Mouse (Mus musculus) heart, adult 18-20 months (tissue): ENCODE data around the gene Kiss1r. TPM values are rescaled to one million over a fixed set of nuclear protein-coding genes. Genes with fewer than 3 reads are reported as not detected.

ENCODE experiments used
- DNase-seq, 2 experiments: peaks; one replicate each; pipeline ENCODE4 v3.0.0; 2021 to 2022; ENCODE audit warnings: mixed read lengths in 1 of 2
- total RNA-seq, 2 experiments: library from RNA; stranded (reverse); gene quantifications; 2 replicates each; pipeline ENCODE4 v1.2.3; 2021

Kiss1r gene
- total RNA-seq, 2 experiments from 2014 or later = 0.17 to 0.46 TPM

GRCm38 (mm10) chr10:79971183-79971497, 54.4 kb downstream of the Kiss1r start:
- DNase-seq = no peak

Other genes starting within 250 kb of the Kiss1r start
- gene Tpgs1, start 247.6 kb upstream of the Kiss1r start, total RNA-seq = 10 to 100 TPM; 15.5 to 18.0 TPM
- 100 to 1,000 TPM; 213 to 227 TPM for gene Cdc34, start 234.8 kb upstream of the Kiss1r start, total RNA-seq
- gene Gzmm, start 228.0 kb upstream of the Kiss1r start, total RNA-seq = 1 to 10 TPM; 7.2 to 7.9 TPM
- 1,000 to 10,000 TPM; 1,459 to 1,479 TPM for gene Bsg, start 212.5 kb upstream of the Kiss1r start, total RNA-seq
- 10 to 100 TPM; 14.8 to 15.1 TPM for gene Hcn2, start 200.3 kb upstream of the Kiss1r start, total RNA-seq
- 10 to 100 TPM; 46.3 to 49.5 TPM for gene Polrmt, start 170.4 kb upstream of the Kiss1r start, total RNA-seq
- gene Fgf22, start 161.9 kb upstream of the Kiss1r start, total RNA-seq = not detected
- gene Rnf126, start 150.0 kb upstream of the Kiss1r start, total RNA-seq = 10 to 100 TPM; 22.0 to 23.1 TPM
- 1 to 10 TPM; 3.5 to 4.5 TPM for gene Fstl3, start 139.7 kb upstream of the Kiss1r start, total RNA-seq
- not detected for gene Prss57, start 126.0 kb upstream of the Kiss1r start, total RNA-seq
- gene Palm, start 123.4 kb upstream of the Kiss1r start, total RNA-seq = 10 to 100 TPM; 44.3 to 45.7 TPM
- gene Misp, start 96.0 kb upstream of the Kiss1r start, total RNA-seq = under 1 TPM; 0.42 to 0.67 TPM
- 10 to 100 TPM; 35.8 to 39.9 TPM for gene Ptbp1, start 62.5 kb upstream of the Kiss1r start, total RNA-seq
- gene Prtn3, start 42.5 kb upstream of the Kiss1r start, total RNA-seq = not detected
- gene Plppr3, start 42.3 kb upstream of the Kiss1r start, total RNA-seq = under 1 TPM; 0.12 to 0.18 TPM
- gene Elane, start 30.7 kb upstream of the Kiss1r start, total RNA-seq = not detected
- gene Cfd, start 26.1 kb upstream of the Kiss1r start, total RNA-seq = 100 to 1,000 TPM in 1 of 2 experiments, 10 to 100 TPM in 1; 49.7 to 435 TPM
- 10 to 100 TPM; 50.4 to 56.7 TPM for gene Med16, start 8.0 kb upstream of the Kiss1r start, total RNA-seq
- not detected for gene Gm26602, start 6.1 kb upstream of the Kiss1r start, total RNA-seq
- gene R3hdm4, start 4.2 kb downstream of the Kiss1r start, total RNA-seq = 10 to 100 TPM; 75.3 to 78.2 TPM
- 1 to 10 TPM; 1.0 to 1.1 TPM for gene Arid3a, start 10.1 kb downstream of the Kiss1r start, total RNA-seq
- 10 to 100 TPM; 33.1 to 33.6 TPM for gene Wdr18, start 43.2 kb downstream of the Kiss1r start, total RNA-seq
- under 1 TPM; 0.57 to 0.67 TPM for gene Grin3b, start 53.7 kb downstream of the Kiss1r start, total RNA-seq
- gene Tmem259, start 67.4 kb downstream of the Kiss1r start, total RNA-seq = 100 to 1,000 TPM; 120 TPM
- 10 to 100 TPM; 28.3 to 32.6 TPM for gene Cnn2, start 71.6 kb downstream of the Kiss1r start, total RNA-seq
- 1 to 10 TPM; 6.5 to 7.6 TPM for gene Abca7, start 79.5 kb downstream of the Kiss1r start, total RNA-seq
- 1 to 10 TPM; 3.1 to 8.7 TPM for gene Arhgap45, start 99.7 kb downstream of the Kiss1r start, total RNA-seq
- 10 to 100 TPM; 92.9 to 97.6 TPM for gene Polr2e, start 122.8 kb downstream of the Kiss1r start, total RNA-seq
- gene Gpx4, start 130.2 kb downstream of the Kiss1r start, total RNA-seq = 1,000 to 10,000 TPM in 1 of 2 experiments, 100 to 1,000 TPM in 1; 983 to 1,022 TPM
- 10 to 100 TPM in 1 of 2 experiments, 1 to 10 TPM in 1; 9.0 to 10.1 TPM for gene Sbno2, start 188.6 kb downstream of the Kiss1r start, total RNA-seq
- 100 to 1,000 TPM; 127 to 149 TPM for gene Stk11, start 198.8 kb downstream of the Kiss1r start, total RNA-seq
- 1,000 to 10,000 TPM; 1,096 to 1,108 TPM for gene Atp5d, start 221.7 kb downstream of the Kiss1r start, total RNA-seq
- 1 to 10 TPM; 2.7 to 3.1 TPM for gene Cbarp, start 223.9 kb downstream of the Kiss1r start, total RNA-seq
- 100 to 1,000 TPM; 117 to 125 TPM for gene Midn, start 231.3 kb downstream of the Kiss1r start, total RNA-seq
- gene Cirbp, start 249.0 kb downstream of the Kiss1r start, total RNA-seq = 10 to 100 TPM; 46.3 to 54.9 TPM